Mouse (Mus musculus) thymus, adult 2 months (tissue): ENCODE data around the gene Btbd17. TPM values are rescaled to one million over a fixed set of nuclear protein-coding genes. Genes with fewer than 3 reads are reported as not detected.

Experiments
- DNase-seq: peaks from one replicate; pipeline ENCODE4 v3.0.0; 2021
- H3K27ac ChIP-seq: fragments of 200-500 bp; 2 replicates; pipeline ENCODE4 v1.5.1; 2012; ENCODE audit warnings: low read length, control low read depth; ENCODE audit not compliant: control insufficient read depth, insufficient read depth
- H3K27me3 ChIP-seq: fragments of 200-500 bp; 2 replicates; pipeline ENCODE4 v1.6.1; 2012; ENCODE audit warnings: mild to moderate bottlenecking, low read length, moderate library complexity, mixed read lengths; ENCODE audit not compliant: control insufficient read depth, insufficient read depth
- H3K36me3 ChIP-seq: fragments of 200-500 bp; 2 replicates; pipeline ENCODE4 v1.6.1; 2012; ENCODE audit warnings: mild to moderate bottlenecking, low read length, moderate library complexity; ENCODE audit not compliant: control insufficient read depth, insufficient read depth
- H3K4me1 ChIP-seq: fragments of 200-500 bp; replicated peaks from 2 replicates; pipeline ENCODE4 v1.6.1; 2012; ENCODE audit warnings: low read length; ENCODE audit not compliant: control insufficient read depth, insufficient read depth
- H3K4me3 ChIP-seq: fragments of 200-500 bp; 2 replicates; pipeline ENCODE4 v1.5.1; 2012; ENCODE audit warnings: mild to moderate bottlenecking, low read length, control low read depth, moderate library complexity; ENCODE audit not compliant: control insufficient read depth, insufficient read depth
- CTCF ChIP-seq: fragments of 200-500 bp; IDR thresholded peaks from 2 replicates; pipeline ENCODE4 v1.5.1; 2012; ENCODE audit warnings: mild to moderate bottlenecking, control low read depth, low read length, moderate library complexity, borderline replicate concordance; ENCODE audit not compliant: control insufficient read depth, poor library complexity, insufficient read depth; ENCODE audit errors: extremely low read depth
- POLR2A ChIP-seq: fragments of 200-500 bp; IDR thresholded peaks from 2 replicates; pipeline ENCODE4 v1.6.1; 2012; ENCODE audit warnings: mild to moderate bottlenecking, low read length, control low read depth, moderate library complexity; ENCODE audit not compliant: control insufficient read depth, poor library complexity, insufficient read depth; ENCODE audit errors: extremely low read depth
- WGBS: fragments of 180-500 bp; shearing (Covaris S2); methylation state at CpG from one replicate; pipeline ENCODE4 v1.1.7; 2018; 5-methylcytosine and 5-hydroxymethylcytosine counted together
- polyA plus RNA-seq: library from polyadenylated mRNA; depleted of rRNA; stranded (reverse); fragments of >200 nt; gene quantifications from 2 replicates; pipeline ENCODE4 v1.2.3, GENCODE M21; 2012

Gene Btbd17
- polyA plus RNA-seq, 1 experiment = 0.53 TPM

- TF ChIP-seq POLR2A (no peak), CTCF (no peak)
- DNase-seq = no peak
- no peak overlapping the region for H3K27ac ChIP-seq
- peaks cover 7% of the 10 kb centered on the region; the same call in 1 of the 2 replicates for H3K27me3 ChIP-seq
- H3K36me3 ChIP-seq = no peaks in the 10 kb centered on the region
- H3K4me3 ChIP-seq = no peak overlapping the region
- WGBS = 86% methylated on average over 4 of the region's 4 CpGs
- H3K4me1 ChIP-seq = peaks cover 14% of the 10 kb centered on the region
Observed at GRCm38 (mm10) chr11:114794691-114795090, 1.1 kb downstream of the Btbd17 start.

DNA sequence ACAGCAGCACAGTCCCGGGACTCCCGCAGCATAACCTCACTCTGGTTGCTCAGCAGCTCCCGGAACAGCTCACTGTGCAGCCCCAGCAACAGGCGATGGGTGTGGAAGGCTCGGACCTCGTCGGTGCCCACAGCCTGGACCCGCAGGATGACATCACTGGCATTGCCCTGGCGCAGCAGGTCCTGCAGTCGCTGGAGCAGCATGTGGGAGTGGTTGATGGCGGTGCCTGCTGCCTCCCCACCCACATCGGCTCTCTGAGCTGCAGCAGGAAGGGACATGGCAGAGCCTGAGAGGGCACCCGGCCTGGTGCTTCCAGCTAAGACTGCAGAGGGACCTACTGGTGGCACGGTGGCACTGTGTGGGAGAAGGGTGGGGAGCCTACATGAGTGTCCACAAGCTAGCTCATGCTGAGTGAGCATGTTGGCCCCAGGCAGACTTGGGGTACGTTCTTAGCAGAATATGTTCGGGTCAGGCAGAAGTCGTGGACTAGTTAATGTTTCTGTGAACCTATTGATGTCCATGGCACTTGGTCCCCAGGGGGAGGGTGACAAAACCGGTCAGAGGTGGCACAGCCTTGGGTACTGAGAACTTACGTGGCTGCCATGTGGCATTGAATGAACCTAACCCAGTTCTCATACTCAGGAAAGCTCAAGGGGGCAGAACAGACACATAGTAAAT, 1.7 kb downstream of the Btbd17 start:
- TF ChIP-seq POLR2A (no peak), CTCF (no peak)
- 70% methylated on average over 19 of the region's 19 CpGs for WGBS
- H3K27me3 ChIP-seq = peaks cover 7% of the 10 kb centered on the region; the same call in 1 of the 2 replicates

DNA sequence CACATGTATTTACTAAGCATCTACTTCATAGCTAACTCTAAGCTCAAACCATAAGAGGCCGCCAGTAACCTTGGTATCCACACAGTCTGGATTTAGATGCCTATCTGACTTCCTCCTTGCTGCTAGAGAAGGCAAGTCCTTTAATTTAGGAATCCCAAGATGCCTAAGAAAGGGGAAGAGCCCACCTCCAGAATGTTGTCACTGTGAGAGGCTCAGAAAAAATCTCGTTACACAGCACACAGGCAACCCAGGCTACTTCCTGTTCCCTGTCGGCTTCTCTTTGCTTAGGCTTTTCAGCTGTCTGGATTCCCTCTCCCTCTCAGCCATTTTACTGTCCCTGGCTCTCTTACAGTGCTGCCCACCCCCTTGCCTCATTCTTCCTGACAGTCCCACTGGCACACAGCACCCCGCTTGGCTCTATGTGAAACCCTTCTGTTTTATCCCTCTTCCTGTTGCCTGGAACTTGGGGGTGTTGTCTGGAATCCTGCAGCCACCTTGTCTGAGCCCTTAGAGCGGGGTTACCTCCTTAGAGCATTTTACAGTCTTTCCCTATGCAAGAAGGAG, 2.7 kb downstream of the Btbd17 start:
- Histone ChIP-seq H3K27me3 (peaks cover 7% of the 10 kb centered on the region; the same call in 1 of the 2 replicates), H3K27ac (no peak overlapping the region), H3K4me1 (peaks cover 18% of the 10 kb centered on the region), H3K36me3 (no peaks in the 10 kb centered on the region), H3K4me3 (no peak overlapping the region)
- no peak for TF ChIP-seq POLR2A
- no peak for DNase-seq
- WGBS = 35% methylated on average over 5 of the region's 5 CpGs

More for the DNA sequence above, 1.7 kb downstream of the Btbd17 start:
- H3K27ac ChIP-seq = no peak overlapping the region
- H3K36me3 ChIP-seq = no peaks in the 10 kb centered on the region
- peaks cover 18% of the 10 kb centered on the region for H3K4me1 ChIP-seq
- DNase-seq = no peak
- H3K4me3 ChIP-seq = no peak overlapping the region

GRCm38 (mm10) chr11:114791891-114792411, 3.8 kb downstream of the Btbd17 start:
- peaks cover 7% of the 10 kb centered on the region; the same call in 1 of the 2 replicates for H3K27me3 ChIP-seq
- no peaks in the 10 kb centered on the region for H3K36me3 ChIP-seq
- H3K4me1 ChIP-seq = peaks cover 18% of the 10 kb centered on the region
- DNase-seq = no peak
- H3K4me3 ChIP-seq = no peak overlapping the region
- no peak overlapping the region for H3K27ac ChIP-seq
- whole genome bisulfite sequencing = 2% methylated on average over 59 of the region's 59 CpGs
- TF ChIP-seq POLR2A (no peak), CTCF (no peak)

GRCm38 (mm10) chr11:114791351-114791889, 4.3 kb downstream of the Btbd17 start:
- H3K27ac ChIP-seq = no peak overlapping the region
- no peak overlapping the region for H3K4me3 ChIP-seq
- H3K36me3 ChIP-seq = no peaks in the 10 kb centered on the region
- no peak for DNase-seq
- peaks cover 11% of the 10 kb centered on the region; the same call in 1 of the 2 replicates for H3K27me3 ChIP-seq
- TF ChIP-seq POLR2A = no peak
- peaks cover 18% of the 10 kb centered on the region for H3K4me1 ChIP-seq
- 3% methylated on average over 50 of the region's 50 CpGs for WGBS

GRCm38 (mm10) chr11:114790841-114791240, 4.9 kb downstream of the Btbd17 start:
- Histone ChIP-seq H3K36me3 (no peaks in the 10 kb centered on the region), H3K4me1 (peaks cover 22% of the 10 kb centered on the region), H3K27me3 (peaks cover 14% of the 10 kb centered on the region; the same call in 1 of the 2 replicates), H3K27ac (no peak overlapping the region), H3K4me3 (no peak overlapping the region)
- no peak for TF ChIP-seq POLR2A
- no peak for TF ChIP-seq CTCF
- 34% methylated on average over 4 of the region's 4 CpGs for WGBS
- no peak for DNase-seq
